Mouse (Mus musculus) neural tube, embryonic 12.5 days (tissue): ENCODE measurements at regions not wholly inside any gene's neighbourhood (a gene's known extent, or its start where the extent isn't known, plus 50 kb on each side); places are given as distances from the start of the nearest gene placed in this dataset.

Experiments used
- ATAC-seq: fragments of 200-750 bp; cut with Nextera tagmentation; 2 replicates; pipeline ENCODE4 v1.8.0; 2017; ENCODE audit warnings: low read depth, mild to moderate bottlenecking, moderate TSS enrichment, moderate library complexity; ENCODE audit not compliant: low FRiP score
- H3K27ac ChIP-seq: fragments of 300-500 bp; sonication (generic); 2 replicates; pipeline ENCODE4 v1.5.1; 2016
- H3K27me3 ChIP-seq: fragments of 300-500 bp; sonication (generic); replicated peaks from 2 replicates; pipeline ENCODE4 v1.6.1; 2016; ENCODE audit warnings: mild to moderate bottlenecking
- H3K36me3 ChIP-seq: fragments of 300-500 bp; sonication (generic); 2 replicates; pipeline ENCODE4 v1.6.1; 2016; ENCODE audit warnings: mild to moderate bottlenecking
- H3K4me1 ChIP-seq: fragments of 300-500 bp; sonication (generic); 2 replicates; pipeline ENCODE4 v1.6.1; 2016
- H3K4me2 ChIP-seq: fragments of 300-500 bp; sonication (generic); replicated peaks from 2 replicates; pipeline ENCODE4 v1.6.1; 2016; ENCODE audit warnings: mild to moderate bottlenecking
- H3K4me3 ChIP-seq: fragments of 300-500 bp; sonication (generic); 2 replicates; pipeline ENCODE4 v1.5.1; 2016
- H3K9ac ChIP-seq: fragments of 300-500 bp; sonication (generic); 2 replicates; pipeline ENCODE4 v1.6.1; 2016; ENCODE audit warnings: mild to moderate bottlenecking
- H3K9me3 ChIP-seq: fragments of 300-500 bp; sonication (generic); 2 replicates; pipeline ENCODE4 v1.6.1; 2016; ENCODE audit warnings: mild to moderate bottlenecking
- WGBS: fragments of 180-500 bp; shearing (Covaris S2); methylation state at CpG from one replicate; pipeline ENCODE4 v1.1.7; 2016; 5-methylcytosine and 5-hydroxymethylcytosine counted together

GRCm38 (mm10) chr12:54326571-54326970, 122.9 kb upstream of the Egln3 start:
- Histone ChIP-seq H3K27me3 (no peaks in the 10 kb centered on the region), H3K4me2 (no peak overlapping the region), H3K9ac (no peak overlapping the region), H3K27ac (no peak overlapping the region), H3K9me3 (no peaks in the 10 kb centered on the region), H3K4me3 (no peak overlapping the region), H3K36me3 (no peaks in the 10 kb centered on the region), H3K4me1 (no peaks in the 10 kb centered on the region)
- WGBS = 83% methylated on average over 7 of the region's 7 CpGs
- ATAC-seq = no peak

GRCm38 (mm10) chr12:54320533-54320932, 116.9 kb upstream of the Egln3 start:
- Histone ChIP-seq H3K27me3 (0 out of 2 replicates have a peak, but pooled peaks cover 3% of the 10 kb centered on the region), H3K9me3 (no peaks in the 10 kb centered on the region), H3K36me3 (no peaks in the 10 kb centered on the region), H3K27ac (no peak overlapping the region), H3K4me2 (no peak overlapping the region), H3K4me3 (no peak overlapping the region), H3K4me1 (peaks cover 8% of the 10 kb centered on the region), H3K9ac (no peak overlapping the region)
- 94% methylated on average over 5 of the region's 5 CpGs for WGBS
- no peak for ATAC-seq

- H3K27ac ChIP-seq = no peak overlapping the region
- no peak for ATAC-seq
- 1% methylated on average over 16 of the region's 16 CpGs for WGBS
These were observed 113.4 kb upstream of the Egln3 start for GRCm38 (mm10) chr12:54316980-54317471.

GRCm38 (mm10) chr12:54316066-54316567, 112.5 kb upstream of the Egln3 start:
- no peaks in the 10 kb centered on the region for H3K36me3 ChIP-seq
- WGBS = 54% methylated on average over 15 of the region's 15 CpGs

More at GRCm38 (mm10) chr12:54316980-54317471, 113.4 kb upstream of the Egln3 start:
- H3K27me3 ChIP-seq = 0 out of 2 replicates have a peak, but pooled peaks cover 3% of the 10 kb centered on the region
- no peaks in the 10 kb centered on the region for H3K36me3 ChIP-seq
- H3K4me2 ChIP-seq = peak overlapping the region; percentile 51
- no peaks in the 10 kb centered on the region for H3K9me3 ChIP-seq
- H3K9ac ChIP-seq = no peak overlapping the region
- H3K4me1 ChIP-seq = peaks cover 22% of the 10 kb centered on the region
- H3K4me3 ChIP-seq = no peak overlapping the region

GRCm38 (mm10) chr12:54314153-54314552, 110.5 kb upstream of the Egln3 start:
- H3K9me3 ChIP-seq = no peaks in the 10 kb centered on the region
- peaks cover 22% of the 10 kb centered on the region for H3K4me1 ChIP-seq
- H3K4me2 ChIP-seq = no peak overlapping the region
- 68% methylated on average over 2 of the region's 2 CpGs for WGBS
- H3K36me3 ChIP-seq = no peaks in the 10 kb centered on the region
- no peak overlapping the region for H3K9ac ChIP-seq
- H3K4me3 ChIP-seq = no peak overlapping the region
- no peak overlapping the region for H3K27ac ChIP-seq
- no peak for ATAC-seq
- 0 out of 2 replicates have a peak, but pooled peaks cover 3% of the 10 kb centered on the region for H3K27me3 ChIP-seq

More at GRCm38 (mm10) chr12:54316066-54316567, 112.5 kb upstream of the Egln3 start:
- H3K9ac ChIP-seq = no peak overlapping the region
- no peak for ATAC-seq
- 0 out of 2 replicates have a peak, but pooled peaks cover 3% of the 10 kb centered on the region for H3K27me3 ChIP-seq
- H3K4me2 ChIP-seq = no peak overlapping the region
- H3K9me3 ChIP-seq = no peaks in the 10 kb centered on the region
- peaks cover 22% of the 10 kb centered on the region for H3K4me1 ChIP-seq
- H3K27ac ChIP-seq = no peak overlapping the region
- H3K4me3 ChIP-seq = no peak overlapping the region

- Histone ChIP-seq H3K9ac (peak overlapping the region; percentile 56), H3K4me2 (peak overlapping the region; percentile 83), H3K4me1 (peaks cover 22% of the 10 kb centered on the region), H3K9me3 (no peaks in the 10 kb centered on the region), H3K27ac (no peak overlapping the region), H3K4me3 (peak overlapping the region; percentile 33), H3K27me3 (0 out of 2 replicates have a peak, but pooled peaks cover 3% of the 10 kb centered on the region), H3K36me3 (no peaks in the 10 kb centered on the region)
- peak; percentile 79 for ATAC-seq
- 1% methylated on average over 20 of the region's 20 CpGs for WGBS
These were observed 109.7 kb upstream of the Egln3 start for GRCm38 (mm10) chr12:54313211-54313845.

GRCm38 (mm10) chr12:54312522-54313210, 109.0 kb upstream of the Egln3 start:
- Histone ChIP-seq H3K4me1 (peaks cover 22% of the 10 kb centered on the region), H3K4me2 (peak overlapping the region; percentile 83), H3K9ac (peak overlapping the region; percentile 56), H3K4me3 (peak overlapping the region; percentile 33), H3K9me3 (no peaks in the 10 kb centered on the region), H3K36me3 (no peaks in the 10 kb centered on the region), H3K27me3 (0 out of 2 replicates have a peak, but pooled peaks cover 3% of the 10 kb centered on the region), H3K27ac (no peak overlapping the region)
- WGBS = 12% methylated on average over 14 of the region's 14 CpGs
- ATAC-seq = peak; percentile 14; the same call in 1 of the 2 replicates

- Histone ChIP-seq H3K36me3 (no peaks in the 10 kb centered on the region), H3K4me3 (no peak overlapping the region), H3K9me3 (no peaks in the 10 kb centered on the region), H3K27ac (no peak overlapping the region), H3K4me1 (peaks cover 18% of the 10 kb centered on the region), H3K27me3 (0 out of 2 replicates have a peak, but pooled peaks cover 3% of the 10 kb centered on the region), H3K9ac (no peak overlapping the region), H3K4me2 (no peak overlapping the region)
- WGBS = 42% methylated on average over 4 of the region's 4 CpGs
- no peak for ATAC-seq
These were observed 108.3 kb upstream of the Egln3 start for GRCm38 (mm10) chr12:54311896-54312521.

GRCm38 (mm10) chr12:54309874-54310273, 106.2 kb upstream of the Egln3 start:
- H3K9me3 ChIP-seq = no peaks in the 10 kb centered on the region
- H3K27me3 ChIP-seq = no peaks in the 10 kb centered on the region
- H3K4me1 ChIP-seq = peaks cover 13% of the 10 kb centered on the region
- no peak overlapping the region for H3K4me3 ChIP-seq
- no peak overlapping the region for H3K9ac ChIP-seq
- no peak for ATAC-seq
- no peak overlapping the region for H3K27ac ChIP-seq
- no peak overlapping the region for H3K4me2 ChIP-seq
- no peaks in the 10 kb centered on the region for H3K36me3 ChIP-seq
- WGBS = 77% methylated on average over 4 of the region's 4 CpGs

- no peak for ATAC-seq
- no peaks in the 10 kb centered on the region for H3K27me3 ChIP-seq
- H3K36me3 ChIP-seq = no peaks in the 10 kb centered on the region
- H3K9ac ChIP-seq = no peak overlapping the region
- H3K4me3 ChIP-seq = no peak overlapping the region
- no peak overlapping the region for H3K27ac ChIP-seq
- H3K9me3 ChIP-seq = no peaks in the 10 kb centered on the region
- no peak overlapping the region for H3K4me2 ChIP-seq
- peaks cover 13% of the 10 kb centered on the region for H3K4me1 ChIP-seq
- WGBS = 90% methylated on average over 6 of the region's 6 CpGs
These were observed 105.6 kb upstream of the Egln3 start for GRCm38 (mm10) chr12:54309219-54309618.

GRCm38 (mm10) chr12:54305135-54305630, 101.5 kb upstream of the Egln3 start:
- Histone ChIP-seq H3K27me3 (no peaks in the 10 kb centered on the region), H3K4me3 (no peak overlapping the region), H3K4me1 (no peaks in the 10 kb centered on the region), H3K9me3 (no peaks in the 10 kb centered on the region), H3K4me2 (no peak overlapping the region), H3K9ac (no peak overlapping the region), H3K27ac (no peak overlapping the region), H3K36me3 (no peaks in the 10 kb centered on the region)
- no peak for ATAC-seq
- WGBS = 91% methylated on average over 9 of the region's 9 CpGs

- 85% methylated on average over 8 of the region's 8 CpGs for WGBS
- no peak overlapping the region for H3K4me2 ChIP-seq
- H3K27me3 ChIP-seq = no peaks in the 10 kb centered on the region
- no peaks in the 10 kb centered on the region for H3K9me3 ChIP-seq
- H3K36me3 ChIP-seq = no peaks in the 10 kb centered on the region
- no peak overlapping the region for H3K4me3 ChIP-seq
- no peaks in the 10 kb centered on the region for H3K4me1 ChIP-seq
- ATAC-seq = no peak
- no peak overlapping the region for H3K27ac ChIP-seq
- no peak overlapping the region for H3K9ac ChIP-seq
These were observed 100.1 kb upstream of the Egln3 start for GRCm38 (mm10) chr12:54303746-54304145.
